Mouse (Mus musculus) spleen, postnatal 14 days (tissue): ENCODE measurements around the gene Aox3.

Experiments used
- DNase-seq, 2 experiments: peaks; one replicate each; pipeline ENCODE4 v3.0.0; 2021 to 2022; ENCODE audit warnings: low spot score in 2 of 2

Aox3 gene

GRCm38 (mm10) chr1:58105685-58106084 lies 7.2 kb upstream of the Aox3 start:
- no peak for DNase-seq

GRCm38 (mm10) chr1:58107066-58107465 lies 5.9 kb upstream of the Aox3 start:
- DNase-seq, result no peak

- no peak for DNase-seq
Observed at GRCm38 (mm10) chr1:58110241-58110640, 2.7 kb upstream of the Aox3 start.

- DNase-seq, result no peak
Observed at GRCm38 (mm10) chr1:58111315-58111714, 1.6 kb upstream of the Aox3 start.

- DNase-seq, result no peak
Observed at GRCm38 (mm10) chr1:58113441-58113840, 511 bp downstream of the Aox3 start.

GRCm38 (mm10) chr1:58114021-58114560 lies 1.2 kb downstream of the Aox3 start:
- DNase-seq, result no peak

GRCm38 (mm10) chr1:58114666-58115375 lies 1.9 kb downstream of the Aox3 start:
- no peak for DNase-seq

GRCm38 (mm10) chr1:58118231-58118630 lies 5.3 kb downstream of the Aox3 start:
- DNase-seq, result no peak

- no peak for DNase-seq
Observed at GRCm38 (mm10) chr1:58124901-58125300, 12.0 kb downstream of the Aox3 start.

- DNase-seq, result no peak
Observed at GRCm38 (mm10) chr1:58137891-58138290, 25.0 kb downstream of the Aox3 start.

GRCm38 (mm10) chr1:58138986-58139385 lies 26.1 kb downstream of the Aox3 start:
- DNase-seq, result no peak

GRCm38 (mm10) chr1:58140607-58141006 lies 27.7 kb downstream of the Aox3 start:
- no peak for DNase-seq

- no peak for DNase-seq
Observed at GRCm38 (mm10) chr1:58144384-58145069, 31.6 kb downstream of the Aox3 start.

GRCm38 (mm10) chr1:58146026-58146425 lies 33.1 kb downstream of the Aox3 start:
- no peak for DNase-seq

GRCm38 (mm10) chr1:58147776-58148175 lies 34.8 kb downstream of the Aox3 start:
- DNase-seq, result no peak

- no peak for DNase-seq
Observed at GRCm38 (mm10) chr1:58152247-58152646, 39.3 kb downstream of the Aox3 start.

- peak in 1 of 2 experiments; percentile 36 for DNase-seq
Observed at GRCm38 (mm10) chr1:58156747-58157146, 43.8 kb downstream of the Aox3 start.

- DNase-seq, result no peak
Observed at GRCm38 (mm10) chr1:58169893-58170292, 57.0 kb downstream of the Aox3 start.

- no peak for DNase-seq
Observed at GRCm38 (mm10) chr1:58188514-58189175, 75.7 kb downstream of the Aox3 start.

GRCm38 (mm10) chr1:58194317-58194716 lies 81.4 kb downstream of the Aox3 start:
- no peak for DNase-seq

GRCm38 (mm10) chr1:58194988-58195387 lies 82.1 kb downstream of the Aox3 start:
- DNase-seq, result no peak

- DNase-seq, result peak; percentile 12 to 21
Observed at GRCm38 (mm10) chr1:58195541-58195940, 82.6 kb downstream of the Aox3 start.

- no peak for DNase-seq
Observed at GRCm38 (mm10) chr1:58197023-58197422, 84.1 kb downstream of the Aox3 start.
